Mouse (Mus musculus) urinary bladder, postnatal 4 days (tissue): ENCODE measurements around the gene Nop56.

Source experiments
- DNase-seq, 2 experiments: peaks; one replicate each; pipeline ENCODE4 v3.0.0; 2021 to 2022; ENCODE audit warnings: low spot score in 2 of 2

The Nop56 gene

DNA sequence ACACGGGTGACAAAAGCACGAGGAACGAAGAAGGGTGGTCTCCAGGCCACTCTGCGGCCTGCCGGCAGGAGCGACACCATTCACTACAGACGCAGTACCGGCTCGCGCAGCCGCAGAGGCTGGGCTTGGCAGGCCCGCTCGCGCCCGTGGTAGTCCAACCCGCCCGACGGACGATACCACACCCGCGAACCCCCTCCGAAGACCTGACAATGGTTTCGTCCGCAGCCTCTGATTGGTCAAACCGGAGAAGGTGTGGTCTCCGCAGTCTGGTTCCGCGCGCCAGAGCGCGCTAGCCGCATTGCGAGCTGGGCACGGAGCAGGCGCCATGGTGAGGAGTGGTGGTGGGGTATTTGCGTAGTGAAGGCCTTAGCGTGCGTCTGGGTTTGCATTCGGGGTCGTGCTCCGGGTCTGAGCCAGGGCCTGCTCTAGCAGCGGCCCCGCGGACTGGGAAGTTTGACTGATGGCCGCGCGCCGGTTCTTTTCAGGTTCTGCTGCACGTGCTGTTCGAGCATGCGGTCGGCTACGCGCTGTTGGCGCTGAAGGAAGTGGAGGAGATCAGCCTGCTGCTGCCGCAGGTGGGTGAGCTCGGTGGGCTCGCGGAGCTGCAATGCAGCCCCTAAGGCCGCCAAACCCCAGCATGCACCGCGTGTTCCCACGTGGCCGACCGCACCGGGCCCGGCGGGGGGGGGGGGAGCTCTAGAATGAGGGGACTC lies at the start of gene Nop56:
Gene Nop56, plus strand, starts transcription at position 282 of the 713 bp plus-strand sequence.
- DNase-seq: peak; percentile 98 to 99

DNA sequence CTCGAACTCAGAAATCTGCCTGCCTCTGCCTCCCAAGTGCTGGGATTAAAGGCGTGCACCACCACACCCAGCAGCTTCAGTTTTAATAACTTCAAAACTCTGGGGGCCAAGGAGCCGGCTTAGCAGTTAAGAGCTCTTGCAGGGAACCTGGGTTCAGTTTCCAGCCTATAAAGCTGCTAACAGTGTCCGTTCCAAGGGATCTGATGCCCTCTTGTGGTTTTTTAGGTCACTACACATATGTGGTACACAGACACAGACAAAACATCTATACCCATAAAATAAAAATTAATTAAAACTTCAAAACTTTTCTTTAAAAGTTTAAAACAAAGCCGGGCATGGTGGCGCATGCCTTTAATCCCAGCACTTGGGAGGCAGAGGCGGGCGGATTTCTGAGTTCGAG lies 27.3 kb upstream of the Nop56 start:
- no peak for DNase-seq

GRCm38 (mm10) chr2:130248226-130248625 lies 26.0 kb upstream of the Nop56 start:
- no peak for DNase-seq

GRCm38 (mm10) chr2:130256762-130257161 lies 17.5 kb upstream of the Nop56 start:
- DNase-seq: no peak

- no peak for DNase-seq
These were observed 13.4 kb upstream of the Nop56 start for GRCm38 (mm10) chr2:130260822-130261221.

DNA sequence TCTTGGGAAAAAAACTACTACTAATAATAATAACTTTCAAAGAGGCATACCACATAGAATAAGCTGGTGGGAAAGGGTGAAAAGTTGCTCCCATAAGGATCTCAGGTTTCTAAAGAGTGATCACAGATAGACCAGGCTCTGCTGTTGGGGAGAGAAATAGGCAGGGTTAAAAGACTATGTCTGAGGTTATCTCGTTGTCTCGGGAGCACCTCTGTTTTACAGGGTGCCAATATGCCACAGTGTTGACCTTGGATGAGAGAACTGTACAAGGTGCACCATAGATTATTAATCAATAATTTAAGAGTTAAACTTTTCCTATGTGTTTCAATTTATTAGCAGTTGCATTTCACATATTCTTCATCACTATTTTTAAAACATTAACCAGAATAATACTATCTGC lies 12.3 kb upstream of the Nop56 start:
- DNase-seq: no peak

DNA sequence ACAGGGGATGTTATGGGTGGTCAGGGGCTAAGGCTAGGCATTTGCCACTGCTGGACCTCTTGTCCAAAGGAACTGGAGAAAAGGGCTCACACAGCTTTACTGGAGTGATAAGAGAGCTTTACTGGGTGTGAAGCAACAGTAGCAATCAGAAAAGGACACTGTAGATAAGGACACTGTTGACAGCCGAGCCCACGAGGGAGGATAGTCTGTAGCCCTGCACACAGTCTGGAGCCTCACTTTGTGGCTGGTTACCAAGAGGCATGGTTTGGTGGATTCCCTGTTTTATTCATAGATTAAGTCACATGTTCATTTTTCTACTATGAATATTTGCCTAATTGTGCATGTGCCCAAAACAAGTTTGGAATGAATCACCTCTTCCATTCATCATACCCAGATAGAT lies 11.8 kb upstream of the Nop56 start:
- no peak for DNase-seq

- DNase-seq: no peak
These were observed 8.7 kb upstream of the Nop56 start for GRCm38 (mm10) chr2:130265520-130265919.

DNA sequence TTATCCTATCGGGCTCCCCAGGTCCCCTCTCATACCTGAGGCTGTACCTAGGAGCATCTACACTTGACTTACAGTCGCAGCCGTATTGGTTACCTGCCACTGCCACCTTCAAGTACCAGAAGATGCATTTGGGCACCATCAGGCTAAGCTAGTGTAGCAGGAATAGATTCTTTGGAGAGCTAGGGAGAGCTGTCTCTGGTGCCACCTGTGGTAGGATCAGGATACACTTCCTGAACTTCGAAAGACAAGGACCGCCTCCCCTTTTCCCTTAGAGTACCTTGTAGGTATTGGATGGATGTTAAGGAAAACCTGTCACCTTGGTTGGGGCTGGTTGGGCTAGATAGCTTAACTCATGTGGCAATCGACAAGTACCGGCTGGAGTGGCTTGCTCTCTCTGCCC lies 6.2 kb upstream of the Nop56 start:
- DNase-seq: no peak

DNA sequence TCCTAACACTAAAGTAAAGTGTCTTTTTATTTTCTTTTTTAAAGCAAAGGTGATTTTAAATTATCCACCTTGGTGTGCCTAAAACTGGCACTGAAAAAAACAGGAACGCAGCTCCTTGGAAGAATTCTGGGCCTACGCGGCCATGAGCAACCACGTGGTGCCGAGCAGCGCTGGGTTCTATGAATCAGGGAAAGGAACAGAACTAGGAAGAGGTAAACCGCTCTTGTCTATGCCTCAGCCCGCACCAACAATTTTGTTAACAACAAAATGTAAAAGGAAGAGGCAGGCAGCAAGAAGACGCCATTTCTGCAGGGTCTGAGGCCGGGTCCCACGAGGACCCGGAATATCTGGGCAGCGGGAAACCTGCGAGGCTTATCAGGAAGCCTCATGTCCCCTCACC lies 498 bp upstream of the Nop56 start:
- no peak for DNase-seq

GRCm38 (mm10) chr2:130274862-130275261 lies 632 bp downstream of the Nop56 start:
- no peak for DNase-seq

DNA sequence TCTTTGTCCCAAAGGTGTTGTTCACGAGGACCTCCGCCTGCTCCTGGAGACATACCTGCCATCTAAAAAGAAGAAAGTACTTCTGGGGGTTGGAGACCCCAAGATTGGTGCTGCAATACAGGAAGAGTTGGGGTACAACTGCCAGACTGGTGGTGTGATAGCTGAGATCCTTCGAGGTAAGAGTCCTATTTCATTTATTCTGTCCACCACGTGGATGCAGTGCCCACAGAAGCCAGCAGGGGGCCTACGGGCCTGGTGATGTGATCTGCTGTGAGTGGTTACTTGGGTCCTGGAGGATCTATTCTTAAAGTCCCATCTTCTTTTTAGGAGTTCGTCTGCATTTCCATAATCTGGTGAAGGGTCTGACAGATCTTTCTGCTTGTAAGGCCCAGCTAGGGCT lies 1.4 kb downstream of the Nop56 start:
- no peak for DNase-seq

GRCm38 (mm10) chr2:130279600-130280091 lies 5.4 kb downstream of the Nop56 start:
- DNase-seq: no peak

GRCm38 (mm10) chr2:130280224-130280623 lies 6.0 kb downstream of the Nop56 start:
- DNase-seq: no peak

GRCm38 (mm10) chr2:130280818-130281217 lies 6.6 kb downstream of the Nop56 start:
- DNase-seq: no peak

- peak; percentile 83 to 92 for DNase-seq
These were observed 9.8 kb downstream of the Nop56 start, which contains the start of gene Idh3b for GRCm38 (mm10) chr2:130283854-130284654. Gene Idh3b, minus strand, starts transcription at chr2:130284547.

- DNase-seq: no peak
These were observed 14.9 kb downstream of the Nop56 start for GRCm38 (mm10) chr2:130289086-130289485.

DNA sequence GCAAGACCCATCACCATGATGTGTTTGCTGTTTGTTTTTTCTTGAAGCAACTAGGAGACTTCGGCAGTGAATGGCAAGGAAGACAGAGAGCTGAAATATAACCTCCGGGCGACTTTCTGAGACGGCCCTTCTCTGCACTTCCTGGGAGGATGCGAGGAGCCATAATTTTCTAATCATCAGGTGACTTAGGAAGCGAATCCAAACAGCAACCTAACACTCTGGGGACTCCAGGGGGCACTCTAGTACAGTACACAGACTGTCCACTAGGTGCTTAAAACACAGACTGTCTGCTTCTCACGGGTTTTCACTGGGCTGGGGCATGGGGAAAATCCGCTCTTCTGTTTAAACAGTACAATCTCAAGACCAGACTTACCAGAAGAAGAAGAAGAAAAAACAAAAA lies 17.2 kb downstream of the Nop56 start:
- DNase-seq: peak; percentile 36 to 77

GRCm38 (mm10) chr2:130293009-130293408 lies 18.8 kb downstream of the Nop56 start:
- DNase-seq: no peak

DNA sequence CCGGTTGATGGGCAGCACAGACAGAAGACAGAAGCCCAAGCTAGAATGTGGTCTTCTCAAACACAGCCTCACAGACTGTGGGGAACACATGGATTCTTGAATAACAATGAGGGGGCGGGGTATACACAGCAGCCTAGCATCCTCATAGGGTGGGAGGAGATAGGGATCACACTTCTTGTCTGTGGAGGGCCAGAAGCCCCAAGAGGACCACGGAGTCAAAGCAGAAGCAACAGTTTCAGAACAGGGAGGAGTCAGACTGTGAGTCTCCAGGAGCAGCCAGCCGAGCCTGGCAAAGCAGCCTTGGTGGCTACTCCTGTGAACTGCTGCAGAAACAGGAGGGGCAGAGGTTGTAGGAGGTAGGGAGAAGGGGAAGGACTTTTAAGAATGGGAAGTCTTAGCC lies 19.3 kb downstream of the Nop56 start:
- no peak for DNase-seq

- DNase-seq: no peak
These were observed 20.1 kb downstream of the Nop56 start for GRCm38 (mm10) chr2:130294218-130294935.

GRCm38 (mm10) chr2:130294936-130295277 lies 20.7 kb downstream of the Nop56 start, which contains the start of gene Ebf4:
Gene Ebf4, plus strand, starts transcription at chr2:130295169.
- DNase-seq: peak; percentile 51 to 71
